Comparison of ENCODE assay signal across 9 mouse cellular contexts in genomic region chr11:90623477-90623876, GRCm38 (mm10). TPM values are rescaled to one million over a fixed set of nuclear protein-coding genes. Genes with fewer than 3 reads are reported as not detected.
A peak's percentile ranks its signal among the peaks of the same experiment; 100 is the strongest.
DNase-seq lines count a peak whose midpoint lies in the region; ATAC-seq and TF ChIP-seq lines count a peak whose summit lies in the region.
"Had no signal": no experiment of that assay in that cellular context is flagged by ENCODE, and none has a peak within 500 bp of the region (broad histone marks: within the 10 kb centered on the region; RNA-seq: fewer than 3 reads in every experiment).

No protein-coding gene starts in this region.

- H3K9me3 ChIP-seq in intestine, postnatal 0 days (ENCODE audit: control insufficient read depth): no peaks in the 10 kb centered on the region
- no peaks in the 10 kb centered on the region for H3K9me3 ChIP-seq in intestine, embryonic 16.5 days (ENCODE audit: control insufficient read depth, low read length)
- H3K9me3 ChIP-seq: liver, embryonic 15.5 days had no signal

- H3K27me3 ChIP-seq in intestine, postnatal 0 days (replicated peaks; ENCODE audit: control insufficient read depth, insufficient read depth, low read length): no peaks in the 10 kb centered on the region
- H3K27me3 ChIP-seq in intestine, embryonic 16.5 days (replicated peaks; ENCODE audit: control insufficient read depth, insufficient read depth, low read length): no peaks in the 10 kb centered on the region
- H3K27me3 ChIP-seq: liver, embryonic 15.5 days had no signal

- no peak overlapping the region for H3K9ac ChIP-seq in intestine, postnatal 0 days (ENCODE audit: low read depth, low read length)
- H3K9ac ChIP-seq in intestine, embryonic 16.5 days (ENCODE audit: low read depth, low read length): no peak overlapping the region
- H3K9ac ChIP-seq: liver, embryonic 15.5 days had no signal

- no peak for ATAC-seq in intestine, postnatal 0 days
- ATAC-seq in intestine, embryonic 16.5 days: no peak

- H3K27ac ChIP-seq in intestine, postnatal 0 days (ENCODE audit: low read depth, low read length): no peak overlapping the region
- no peak overlapping the region for H3K27ac ChIP-seq in intestine, embryonic 16.5 days (ENCODE audit: low read length)
- H3K27ac ChIP-seq in layer of hippocampus, adult 2 months: no peak overlapping the region
- H3K27ac ChIP-seq: liver, embryonic 15.5 days had no signal

- H3K4me1 ChIP-seq in intestine, postnatal 0 days (replicated peaks; ENCODE audit: control insufficient read depth, insufficient read depth, low read length): no peaks in the 10 kb centered on the region
- no peaks in the 10 kb centered on the region for H3K4me1 ChIP-seq in intestine, embryonic 16.5 days (ENCODE audit: control insufficient read depth, insufficient read depth, low read length)
- H3K4me1 ChIP-seq: liver, embryonic 15.5 days had no signal

- H3K4me3 ChIP-seq in intestine, postnatal 0 days (ENCODE audit: low read depth, low read length): no peak overlapping the region
- no peak overlapping the region for H3K4me3 ChIP-seq in intestine, embryonic 16.5 days (ENCODE audit: low read length)
- no peak overlapping the region for H3K4me3 ChIP-seq in layer of hippocampus, adult 2 months
- H3K4me3 ChIP-seq: liver, embryonic 15.5 days had no signal

- WGBS in intestine, postnatal 0 days: 49% methylated on average over 6 of the region's 6 CpGs
- WGBS in intestine, embryonic 16.5 days: 59% methylated on average over 6 of the region's 6 CpGs

- TF ChIP-seq CTCF in intestine, postnatal 0 days (IDR thresholded peaks at IDR 0.05; ENCODE audit: low read depth): peak; percentile 79
- peak; percentile 89 for TF ChIP-seq CTCF in layer of hippocampus, adult 2 months (conservative IDR thresholded peaks at IDR 0.05)

- H3K36me3 ChIP-seq in intestine, postnatal 0 days (ENCODE audit: control insufficient read depth, insufficient read depth): no peaks in the 10 kb centered on the region
- no peaks in the 10 kb centered on the region for H3K36me3 ChIP-seq in intestine, embryonic 16.5 days (ENCODE audit: control insufficient read depth, insufficient read depth, low read length)
- H3K36me3 ChIP-seq: liver, embryonic 15.5 days had no signal

- peak; percentile 5 for DNase-seq in 3134 (ENCODE audit: extremely low read depth, insufficient read length, low spot score)
- DNase-seq in B cell, adult 2 months: peak; percentile 35 to 50
- peak; percentile 73 to 85 for DNase-seq in cerebellum, postnatal 10 days
- peak; percentile 42 to 75 for DNase-seq in layer of hippocampus, adult 2 months (ENCODE audit: low spot score in 2 of 2)
- DNase-seq in right cerebral cortex, postnatal 4 days: peak; percentile 37
- DNase-seq in natural killer cell, adult 2 months (ENCODE audit: low spot score in 2 of 2): no peak

- no peak overlapping the region for H3K4me2 ChIP-seq in intestine, postnatal 0 days (replicated peaks; ENCODE audit: low read depth)
- H3K4me2 ChIP-seq in intestine, embryonic 16.5 days (ENCODE audit: low read depth, low read length): no peak overlapping the region
- H3K4me2 ChIP-seq: liver, embryonic 15.5 days had no signal

RNA-seq across cellular contexts. Expression of gene Stxbp4, which starts 14.4 kb away (rescaled TPM):
- polyA plus RNA-seq in intestine, postnatal 0 days (2015; fragmentation: Nextera tagmentation; extraction: Ambion mirVana): 2.0 and 2.1 TPM in 2 replicates
- polyA plus RNA-seq in intestine, embryonic 16.5 days (2015; fragmentation: Nextera tagmentation; extraction: Ambion mirVana): 9.4 and 11.5 TPM in 2 replicates
- total RNA-seq in layer of hippocampus, adult 2 months (2021): 10 to 100 TPM; 12.0 to 16.1 TPM

RNA-seq across cellular contexts. Expression of gene Cox11, which starts 14.5 kb away (rescaled TPM):
- 26.8 and 28.2 TPM in 2 replicates for polyA plus RNA-seq in intestine, postnatal 0 days (2015; fragmentation: Nextera tagmentation; extraction: Ambion mirVana)
- 24.2 and 25.9 TPM in 2 replicates for polyA plus RNA-seq in intestine, embryonic 16.5 days (2015; fragmentation: Nextera tagmentation; extraction: Ambion mirVana)
- total RNA-seq in layer of hippocampus, adult 2 months (2021): 10 to 100 TPM; 23.3 to 26.0 TPM

Comparison
In these comparisons a context has a peak if more than half of its experiments do, and no peak if none do; other contexts are left out.
1. DNase-seq: peak in 3134 (single experiment), B cell, adult 2 months (2 of 2), cerebellum, postnatal 10 days (2 of 2), layer of hippocampus, adult 2 months (2 of 2) and right cerebral cortex, postnatal 4 days (single experiment); none in natural killer cell, adult 2 months (0 of 2).